Mouse (Mus musculus): ENCODE results near the gene Sucla2. TPM values are rescaled to one million over a fixed set of nuclear protein-coding genes. Genes with fewer than 3 reads are reported as not detected.

The Sucla2 gene
- 128 and 139 TPM in 2 replicates for polyA plus RNA-seq (2015; fragmentation: Nextera tagmentation; extraction: Ambion mirVana)

DNA sequence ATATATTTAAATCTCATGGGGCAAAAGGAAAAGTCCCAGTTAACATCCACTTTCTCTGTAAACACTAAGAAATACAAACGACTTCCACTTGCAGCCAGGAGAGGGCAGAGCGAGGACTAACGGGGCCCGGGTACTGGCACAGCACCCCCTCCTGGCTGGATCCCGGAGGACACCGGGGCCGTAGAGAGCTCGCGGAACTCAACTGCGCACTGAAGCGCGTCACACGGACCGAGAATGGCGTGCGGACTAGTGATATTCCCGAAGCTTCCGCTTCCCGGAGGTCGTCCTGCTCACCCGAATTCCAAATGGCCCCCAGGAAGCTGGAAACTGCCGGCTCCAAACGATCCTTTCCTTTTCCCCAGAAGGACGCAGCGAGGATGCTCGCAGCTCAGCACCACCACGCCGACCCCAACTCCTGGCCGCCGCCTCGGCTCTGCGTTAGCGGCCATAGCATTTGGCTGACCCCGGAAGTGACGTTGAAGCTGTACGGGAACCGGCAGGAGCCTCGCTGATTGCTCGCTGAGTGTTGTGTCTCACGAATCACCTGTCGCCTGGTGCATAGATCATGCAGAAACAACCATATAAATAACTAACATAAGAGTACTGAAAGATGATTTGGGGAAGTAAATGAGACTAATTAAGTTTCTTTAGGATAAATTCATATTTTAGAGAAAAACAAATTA is at the start of gene Sucla2:
TSS of gene Sucla2 (plus strand) at position 554 of the 683 bp plus-strand sequence.
- H3K27me3 ChIP-seq (ENCODE audit: insufficient read depth, low read length), result no peaks in the 10 kb centered on the region
- H3K27ac ChIP-seq (ENCODE audit: low read length), result peak within 1 kb of the TSS; percentile 91
- ATAC-seq (ENCODE audit: low FRiP score, low TSS enrichment), result peak; percentile 100
- under 1% methylated on average over 36 of the region's 41 CpGs for whole genome bisulfite sequencing
- no peaks in the 10 kb centered on the region for H3K4me1 ChIP-seq (ENCODE audit: insufficient read depth, low read length)
- H3K4me2 ChIP-seq (replicated peaks; ENCODE audit: low read depth, low read length), result peak within 1 kb of the TSS; percentile 57
- H3K4me3 ChIP-seq (ENCODE audit: low read length), result peak within 1 kb of the TSS; percentile 60
- no peaks in the 10 kb centered on the region for H3K9me3 ChIP-seq (ENCODE audit: low read length)
- no peaks in the 10 kb centered on the region for H3K36me3 ChIP-seq (ENCODE audit: insufficient read depth, low read length)
- H3K9ac ChIP-seq (replicated peaks; ENCODE audit: low read length), result peak within 1 kb of the TSS; percentile 76

DNA sequence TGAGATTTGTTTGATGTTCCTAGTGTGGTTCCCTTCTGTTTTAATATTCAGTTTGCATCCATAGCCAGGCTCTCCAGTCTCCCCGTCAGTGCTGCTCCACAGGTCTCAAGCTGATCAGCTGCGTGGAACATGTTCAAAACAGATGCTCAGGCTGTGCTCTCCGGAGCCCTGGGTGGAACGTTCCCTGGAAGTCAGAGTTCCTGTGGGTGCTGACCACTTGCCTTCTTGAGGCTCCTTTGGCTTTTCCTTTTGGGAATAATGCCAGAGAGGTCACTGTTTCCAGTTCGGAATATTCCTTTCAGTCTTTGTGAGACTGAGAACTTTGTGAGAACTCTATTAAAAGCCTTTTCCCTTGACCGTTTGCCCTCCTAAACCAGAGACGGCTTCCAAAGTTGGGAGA is 49.6 kb upstream of the Sucla2 start:
- Histone ChIP-seq H3K9ac (replicated peaks; ENCODE audit: low read length) (no peak overlapping the region), H3K27ac (ENCODE audit: low read length) (no peak overlapping the region), H3K4me2 (replicated peaks; ENCODE audit: low read depth, low read length) (no peak overlapping the region), H3K27me3 (ENCODE audit: insufficient read depth, low read length) (no peaks in the 10 kb centered on the region), H3K36me3 (ENCODE audit: insufficient read depth, low read length) (no peaks in the 10 kb centered on the region), H3K4me3 (ENCODE audit: low read length) (no peak overlapping the region), H3K4me1 (ENCODE audit: insufficient read depth, low read length) (peaks cover 33% of the 10 kb centered on the region), H3K9me3 (ENCODE audit: low read length) (no peaks in the 10 kb centered on the region)
- WGBS, result 26% methylated on average over 7 of the region's 7 CpGs
- no peak for ATAC-seq (ENCODE audit: low FRiP score, low TSS enrichment)

DNA sequence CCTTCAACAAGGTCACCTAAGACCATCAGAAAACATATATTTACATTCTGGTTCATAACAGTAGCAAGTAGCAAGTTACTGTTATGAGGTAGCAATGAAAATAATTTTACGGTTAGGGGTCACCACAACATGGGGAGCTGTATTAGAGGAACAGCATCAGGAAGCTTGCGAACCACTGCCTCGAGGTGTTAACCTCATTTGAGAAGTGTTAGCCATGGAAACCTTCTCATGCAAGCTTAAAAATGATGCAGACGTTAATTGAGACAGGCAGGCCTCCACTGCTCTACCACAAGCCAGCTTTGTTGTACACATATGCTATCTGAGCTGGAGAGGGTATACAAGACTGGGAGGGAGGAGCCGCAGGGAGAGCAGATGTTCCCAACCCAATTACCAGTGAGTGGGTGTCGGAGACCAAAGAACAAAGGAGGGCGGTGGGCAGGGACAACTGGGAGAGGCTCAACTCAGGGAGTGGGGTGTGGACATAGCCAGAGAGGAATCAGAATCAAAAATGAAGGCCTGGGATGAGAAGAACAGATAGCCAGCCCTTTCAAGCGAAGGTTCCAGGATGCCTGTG is 48.7 kb upstream of the Sucla2 start:
- 73% methylated on average over 8 of the region's 8 CpGs for WGBS

DNA sequence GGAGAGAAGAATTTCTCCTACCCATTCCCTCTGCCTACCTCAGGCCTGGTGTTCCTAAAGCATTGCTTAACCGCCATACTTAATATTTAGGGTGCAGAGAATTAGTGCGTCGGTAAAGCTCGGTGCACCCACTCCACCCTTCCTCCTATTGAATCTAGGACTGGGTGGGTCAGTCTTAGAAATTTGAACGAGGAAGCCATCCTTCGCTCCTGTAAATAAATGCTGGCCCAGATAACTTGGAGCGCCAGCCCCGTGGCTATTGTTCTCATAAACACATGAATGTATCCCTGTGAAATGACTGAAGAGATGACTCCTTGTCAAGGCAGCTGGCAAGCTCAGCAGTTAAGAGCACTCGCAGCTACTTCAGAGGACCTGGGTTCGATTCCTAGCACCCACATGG is 48.0 kb upstream of the Sucla2 start:
- Histone ChIP-seq H3K9me3 (ENCODE audit: low read length) (no peaks in the 10 kb centered on the region), H3K9ac (replicated peaks; ENCODE audit: low read length) (no peak overlapping the region), H3K36me3 (ENCODE audit: insufficient read depth, low read length) (no peaks in the 10 kb centered on the region), H3K27me3 (ENCODE audit: insufficient read depth, low read length) (no peaks in the 10 kb centered on the region), H3K4me3 (ENCODE audit: low read length) (no peak overlapping the region), H3K4me2 (replicated peaks; ENCODE audit: low read depth, low read length) (no peak overlapping the region), H3K4me1 (ENCODE audit: insufficient read depth, low read length) (peaks cover 33% of the 10 kb centered on the region), H3K27ac (ENCODE audit: low read length) (no peak overlapping the region)
- WGBS, result 93% methylated on average over 10 of the region's 10 CpGs
- ATAC-seq (ENCODE audit: low FRiP score, low TSS enrichment), result no peak

More for the DNA sequence above, 48.7 kb upstream of the Sucla2 start:
- Histone ChIP-seq H3K4me1 (ENCODE audit: insufficient read depth, low read length) (peaks cover 33% of the 10 kb centered on the region), H3K27me3 (ENCODE audit: insufficient read depth, low read length) (no peaks in the 10 kb centered on the region), H3K27ac (ENCODE audit: low read length) (no peak overlapping the region), H3K9ac (replicated peaks; ENCODE audit: low read length) (no peak overlapping the region), H3K36me3 (ENCODE audit: insufficient read depth, low read length) (no peaks in the 10 kb centered on the region), H3K4me2 (replicated peaks; ENCODE audit: low read depth, low read length) (no peak overlapping the region), H3K9me3 (ENCODE audit: low read length) (no peaks in the 10 kb centered on the region), H3K4me3 (ENCODE audit: low read length) (no peak overlapping the region)
- no peak for ATAC-seq (ENCODE audit: low FRiP score, low TSS enrichment)

DNA sequence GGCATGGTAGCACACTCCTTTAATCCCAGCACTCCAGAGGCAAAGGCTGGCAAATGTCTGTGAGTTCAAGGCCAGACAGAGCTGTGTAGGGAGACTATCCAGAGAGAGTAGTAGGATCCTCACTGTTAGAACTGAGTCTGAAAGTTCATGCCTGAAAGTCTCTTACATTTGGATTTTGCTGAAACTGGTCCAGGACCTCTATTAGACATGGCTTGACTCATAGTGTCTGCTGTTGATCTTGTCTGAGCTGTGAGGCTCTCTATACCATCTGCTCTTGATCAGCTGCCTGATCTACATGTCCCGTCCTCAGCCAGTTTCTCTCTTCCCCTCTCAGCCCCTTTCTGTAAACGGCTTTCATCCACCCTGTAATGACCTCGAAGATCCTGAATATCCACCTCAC is 46.8 kb upstream of the Sucla2 start:
- H3K4me2 ChIP-seq (replicated peaks; ENCODE audit: low read depth, low read length), result no peak overlapping the region
- 81% methylated on average over 3 of the region's 3 CpGs for WGBS
- H3K27ac ChIP-seq (ENCODE audit: low read length), result no peak overlapping the region
- no peak overlapping the region for H3K9ac ChIP-seq (replicated peaks; ENCODE audit: low read length)
- peaks cover 24% of the 10 kb centered on the region for H3K4me1 ChIP-seq (ENCODE audit: insufficient read depth, low read length)
- no peaks in the 10 kb centered on the region for H3K27me3 ChIP-seq (ENCODE audit: insufficient read depth, low read length)
- no peaks in the 10 kb centered on the region for H3K36me3 ChIP-seq (ENCODE audit: insufficient read depth, low read length)
- no peaks in the 10 kb centered on the region for H3K9me3 ChIP-seq (ENCODE audit: low read length)
- no peak overlapping the region for H3K4me3 ChIP-seq (ENCODE audit: low read length)
- no peak for ATAC-seq (ENCODE audit: low FRiP score, low TSS enrichment)

DNA sequence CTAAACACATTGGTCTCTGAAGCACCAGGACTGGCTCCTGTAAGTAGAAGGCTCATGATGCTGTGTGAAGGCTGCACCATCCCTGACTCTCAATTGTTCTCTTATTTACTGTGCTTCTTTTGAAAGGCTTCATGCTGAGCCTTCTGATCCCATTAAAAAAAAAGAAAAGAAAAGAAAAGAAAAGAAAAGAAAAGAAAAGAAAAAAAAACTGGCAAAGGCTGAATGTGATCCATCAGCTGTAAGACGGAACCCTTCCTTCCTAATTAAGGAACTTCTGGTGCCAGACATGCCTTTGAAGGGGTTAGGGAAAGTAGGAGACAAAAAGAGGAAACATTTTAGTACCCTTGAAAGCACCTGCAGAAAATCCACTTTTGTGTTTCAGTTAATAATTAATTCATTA is 45.3 kb upstream of the Sucla2 start:
- H3K27ac ChIP-seq (ENCODE audit: low read length), result no peak overlapping the region
- peaks cover 12% of the 10 kb centered on the region; the same call in 1 of the 2 replicates for H3K4me1 ChIP-seq (ENCODE audit: insufficient read depth, low read length)
- no peak overlapping the region for H3K9ac ChIP-seq (replicated peaks; ENCODE audit: low read length)
- H3K36me3 ChIP-seq (ENCODE audit: insufficient read depth, low read length), result no peaks in the 10 kb centered on the region
- no peaks in the 10 kb centered on the region for H3K9me3 ChIP-seq (ENCODE audit: low read length)
- ATAC-seq (ENCODE audit: low FRiP score, low TSS enrichment), result no peak
- no peak overlapping the region for H3K4me2 ChIP-seq (replicated peaks; ENCODE audit: low read depth, low read length)
- H3K27me3 ChIP-seq (ENCODE audit: insufficient read depth, low read length), result no peaks in the 10 kb centered on the region
- no peak overlapping the region for H3K4me3 ChIP-seq (ENCODE audit: low read length)
- 79% methylated on average over 1 of the region's 1 CpGs for WGBS

DNA sequence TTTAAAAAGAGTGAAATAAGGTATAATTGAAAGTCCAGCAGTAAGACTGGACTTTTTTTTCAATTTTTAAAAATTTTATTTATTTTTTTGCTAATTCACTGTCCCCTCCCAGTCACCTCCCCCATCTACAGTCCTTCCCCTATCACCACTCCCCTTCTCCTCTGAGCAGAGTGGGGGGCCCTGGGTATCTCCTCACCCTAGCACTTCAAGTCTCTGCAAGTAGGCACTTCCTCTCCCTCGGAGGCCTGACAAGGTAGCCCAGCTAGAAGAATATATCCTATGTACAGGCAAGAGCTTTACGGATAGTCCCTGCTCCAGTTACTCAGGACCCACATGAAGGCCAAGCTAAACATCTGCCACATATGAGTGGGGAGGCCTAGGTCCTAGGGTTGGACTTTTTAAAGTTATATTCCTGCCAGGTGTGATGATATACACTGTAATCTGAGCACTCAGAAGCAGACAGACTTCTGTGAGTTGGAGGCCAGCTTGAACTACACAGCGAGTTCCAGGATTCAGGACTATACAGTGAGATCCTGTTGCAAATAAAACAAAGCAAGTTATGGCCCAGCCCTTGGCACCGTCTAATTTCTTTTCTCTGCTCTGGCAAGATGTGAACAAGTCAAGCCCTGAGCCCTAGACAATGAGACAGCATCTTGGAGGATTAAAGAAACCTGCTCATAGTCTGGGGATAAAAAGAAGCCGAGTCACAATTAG is 41.4 kb upstream of the Sucla2 start:
- Histone ChIP-seq H3K4me3 (ENCODE audit: low read length) (no peak overlapping the region), H3K27ac (ENCODE audit: low read length) (no peak overlapping the region), H3K9ac (replicated peaks; ENCODE audit: low read length) (no peak overlapping the region), H3K27me3 (ENCODE audit: insufficient read depth, low read length) (no peaks in the 10 kb centered on the region), H3K4me1 (ENCODE audit: insufficient read depth, low read length) (no peaks in the 10 kb centered on the region), H3K36me3 (ENCODE audit: insufficient read depth, low read length) (no peaks in the 10 kb centered on the region), H3K4me2 (replicated peaks; ENCODE audit: low read depth, low read length) (no peak overlapping the region), H3K9me3 (ENCODE audit: low read length) (no peaks in the 10 kb centered on the region)
- peak; percentile 54; the same call in 1 of the 2 replicates for ATAC-seq (ENCODE audit: low FRiP score, low TSS enrichment)
- 36% methylated on average over 5 of the region's 5 CpGs for WGBS

DNA sequence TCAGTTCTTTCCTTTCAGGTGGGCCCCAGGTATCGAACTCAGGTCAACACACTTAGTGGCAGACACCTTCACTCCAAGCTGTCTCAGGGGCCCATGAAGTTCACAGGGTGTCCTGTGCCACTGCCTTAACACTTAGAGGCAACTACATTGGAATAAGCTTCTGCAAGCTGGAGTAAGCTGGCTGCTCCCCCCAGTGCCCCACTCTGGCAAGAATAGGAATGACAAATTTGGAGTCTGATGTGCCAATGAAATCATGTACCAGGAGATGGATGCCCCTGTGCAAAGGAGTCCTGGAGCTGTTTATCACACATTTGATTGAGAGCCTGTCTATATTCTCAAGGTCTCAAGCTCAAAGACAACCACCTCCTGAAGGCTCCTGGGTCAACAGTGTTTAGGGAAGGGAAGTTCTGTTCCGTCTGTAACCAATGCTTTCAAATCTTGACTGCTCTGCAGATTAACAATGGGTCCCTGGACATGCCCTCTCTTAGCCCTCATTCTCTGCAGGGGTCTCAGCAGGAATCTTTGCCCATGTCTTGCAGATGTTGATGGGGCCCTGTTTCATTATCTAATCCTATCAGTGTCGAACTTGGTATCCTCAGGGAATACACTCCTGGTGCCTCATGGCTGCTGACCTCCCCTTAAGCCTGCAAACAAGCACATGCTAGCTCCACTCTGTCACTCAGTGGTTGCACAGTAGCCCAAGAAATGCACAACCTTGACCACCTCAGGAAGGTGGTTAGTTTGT is 40.6 kb upstream of the Sucla2 start:
- Histone ChIP-seq H3K9me3 (ENCODE audit: low read length) (no peaks in the 10 kb centered on the region), H3K4me1 (ENCODE audit: insufficient read depth, low read length) (no peaks in the 10 kb centered on the region), H3K4me3 (ENCODE audit: low read length) (no peak overlapping the region), H3K9ac (replicated peaks; ENCODE audit: low read length) (no peak overlapping the region), H3K27me3 (ENCODE audit: insufficient read depth, low read length) (no peaks in the 10 kb centered on the region), H3K36me3 (ENCODE audit: insufficient read depth, low read length) (no peaks in the 10 kb centered on the region), H3K4me2 (replicated peaks; ENCODE audit: low read depth, low read length) (no peak overlapping the region), H3K27ac (ENCODE audit: low read length) (no peak overlapping the region)
- 65% methylated on average over 3 of the region's 3 CpGs for WGBS
- ATAC-seq (ENCODE audit: low FRiP score, low TSS enrichment), result no peak

DNA sequence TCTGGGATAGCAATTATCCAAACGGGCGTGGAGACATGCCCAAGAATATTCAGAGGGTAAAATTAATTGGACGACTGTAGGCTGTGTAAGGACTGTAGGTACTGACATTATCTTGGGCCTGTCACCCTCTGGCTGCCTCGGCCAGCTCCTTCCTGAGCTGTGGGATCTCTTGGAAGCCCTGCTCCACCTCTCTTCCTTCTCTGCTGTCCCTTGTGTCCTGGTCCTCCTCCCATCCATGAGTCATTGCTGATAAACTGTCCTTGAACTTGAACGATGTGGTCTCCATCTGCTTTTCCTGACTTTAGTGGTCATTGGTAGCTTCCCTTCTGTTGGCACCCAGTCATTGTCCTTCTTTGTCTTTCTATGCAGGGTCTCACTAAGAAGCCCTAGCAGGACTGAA is 38.5 kb upstream of the Sucla2 start:
- no peaks in the 10 kb centered on the region for H3K27me3 ChIP-seq (ENCODE audit: insufficient read depth, low read length)
- H3K9ac ChIP-seq (replicated peaks; ENCODE audit: low read length), result no peak overlapping the region
- ATAC-seq (ENCODE audit: low FRiP score, low TSS enrichment), result no peak
- WGBS, result 77% methylated on average over 5 of the region's 5 CpGs
- peaks cover 3% of the 10 kb centered on the region; the same call in 1 of the 2 replicates for H3K9me3 ChIP-seq (ENCODE audit: low read length)
- H3K4me1 ChIP-seq (ENCODE audit: insufficient read depth, low read length), result no peaks in the 10 kb centered on the region
- H3K4me2 ChIP-seq (replicated peaks; ENCODE audit: low read depth, low read length), result no peak overlapping the region
- no peaks in the 10 kb centered on the region for H3K36me3 ChIP-seq (ENCODE audit: insufficient read depth, low read length)
- no peak overlapping the region for H3K4me3 ChIP-seq (ENCODE audit: low read length)
- H3K27ac ChIP-seq (ENCODE audit: low read length), result no peak overlapping the region
